In the genomic region with DNA sequence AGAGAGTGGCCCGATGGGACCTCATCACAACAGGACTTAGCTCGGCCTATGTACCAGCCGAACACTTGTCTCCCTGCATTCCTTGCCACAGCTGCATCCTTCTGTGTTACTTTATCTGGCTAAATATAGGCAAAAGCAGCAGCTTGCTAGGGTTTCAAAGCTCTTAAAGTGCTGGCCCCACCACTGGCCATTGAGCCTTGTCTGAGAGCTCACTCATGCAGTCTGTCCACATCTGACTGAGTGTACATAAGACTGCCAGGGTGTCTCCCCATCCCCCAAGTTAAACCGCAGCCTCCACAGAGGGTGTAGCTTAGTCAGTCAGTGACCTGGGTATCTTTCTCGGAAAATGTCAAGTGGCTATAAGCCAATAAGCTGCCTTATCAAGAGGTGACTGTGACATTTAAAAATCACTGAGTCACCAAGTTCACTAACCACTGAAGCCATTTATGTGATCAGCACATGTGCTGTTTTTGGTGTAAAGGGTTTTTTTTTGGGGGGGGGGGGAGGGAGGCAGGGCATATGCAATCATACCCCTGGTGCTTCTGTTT, we compare ENCODE assay signal across 10 mouse cellular contexts. TPM values are rescaled to one million over a fixed set of nuclear protein-coding genes. Genes with fewer than 3 reads are reported as not detected.
DNase-seq lines count a peak whose midpoint lies in the region; ATAC-seq and TF ChIP-seq lines count a peak whose summit lies in the region.
"Had no signal": no experiment of that assay in that cellular context is flagged by ENCODE, and none has a peak within 500 bp of the region (broad histone marks: within the 10 kb centered on the region; RNA-seq: fewer than 3 reads in every experiment).

No protein-coding gene starts in this region.

- no peaks in the 10 kb centered on the region for H3K9me3 ChIP-seq in forebrain, embryonic 13.5 days (replicated peaks)

- WGBS in liver, adult 2 months, result 38% methylated on average over 5 of the region's 5 CpGs
- 86% methylated on average over 5 of the region's 5 CpGs for WGBS in forebrain, embryonic 13.5 days

- TF ChIP-seq CTCF in liver, adult 2 months (IDR thresholded peaks at IDR 0.05; ENCODE audit: low read depth, low read length), result no peak

- H3K27ac ChIP-seq in liver, adult 2 months (replicated peaks; ENCODE audit: insufficient read depth, low read depth, low read length), result no peak overlapping the region
- no peak overlapping the region for H3K27ac ChIP-seq in forebrain, embryonic 13.5 days

- intact Hi-C loops in left cerebral cortex, postnatal 4 days (cut with DNase I), result no loop called here

- TF ChIP-seq POLR2A in liver, adult 2 months (IDR thresholded peaks at IDR 0.05; ENCODE audit: extremely low read depth, insufficient read depth, low read length), result no peak

- peak; percentile 3 for DNase-seq in embryo, embryonic 10.5 days (ENCODE audit: low spot score)
- DNase-seq in embryo, embryonic 11 days, result no peak
- peak; percentile 62 for DNase-seq in 3T3-L1 (ENCODE audit: low read depth, low spot score)
- DNase-seq in c-Kit-positive CD71-negative TER-119-negative erythroid progenitor cells, embryonic 14.5 days (ENCODE audit: low read depth), result peak; percentile 9
- DNase-seq in liver, adult 2 months (ENCODE audit: extremely low read depth, low read depth, low spot score), result peak; percentile 66
- no peak for DNase-seq in left cerebral cortex, adult 11 months (ENCODE audit: low spot score)
- no peak for DNase-seq in left cerebral cortex, postnatal 4 days
- DNase-seq: cerebellum, postnatal 14 days; right cerebral cortex, postnatal 4 days had no signal

- H3K9ac ChIP-seq in liver, adult 2 months (ENCODE audit: low read depth, low read length), result no peak overlapping the region
- H3K9ac ChIP-seq in forebrain, embryonic 13.5 days, result no peak overlapping the region

- H3K4me2 ChIP-seq in forebrain, embryonic 13.5 days, result no peak overlapping the region

- H3K36me3 ChIP-seq in liver, adult 2 months (ENCODE audit: control insufficient read depth, insufficient read depth, low read length), result peaks cover 3% of the 10 kb centered on the region; the same call in 1 of the 2 replicates
- H3K36me3 ChIP-seq in forebrain, embryonic 13.5 days (ENCODE audit: poor library complexity, severe bottlenecking), result no peaks in the 10 kb centered on the region

- peaks cover 6% of the 10 kb centered on the region; the same call in 1 of the 2 replicates for H3K4me1 ChIP-seq in liver, adult 2 months (ENCODE audit: control insufficient read depth, insufficient read depth, low read length)
- H3K4me1 ChIP-seq in forebrain, embryonic 13.5 days, result no peaks in the 10 kb centered on the region

- no peaks in the 10 kb centered on the region for H3K27me3 ChIP-seq in liver, adult 2 months (ENCODE audit: control insufficient read depth, insufficient read depth, low read length)
- no peaks in the 10 kb centered on the region for H3K27me3 ChIP-seq in forebrain, embryonic 13.5 days

- ATAC-seq in forebrain, embryonic 13.5 days, result no peak

- no peaks in the 10 kb centered on the region for H3K79me2 ChIP-seq in liver, adult 2 months (ENCODE audit: control insufficient read depth, insufficient read depth, low read length)

- H3K4me3 ChIP-seq in liver, adult 2 months (ENCODE audit: insufficient read depth, low read depth, low read length), result no peak overlapping the region
- H3K4me3 ChIP-seq in forebrain, embryonic 13.5 days, result no peak overlapping the region

RNA-seq across cellular contexts. Expression of gene Neb, which starts 59.2 kb away (rescaled TPM):
- 18.7 and 22.7 TPM in 2 replicates for total RNA-seq in liver, adult 2 months (2014; rRNA removed)
- 2.8 and 5.6 TPM in 2 replicates for polyA plus RNA-seq in liver, adult 2 months (2012; rRNA removed)
- polyA plus RNA-seq in forebrain, embryonic 13.5 days (2015; fragmentation: Nextera tagmentation; extraction: Ambion mirVana), result 3.6 and 4.7 TPM in 2 replicates
- 1 to 10 TPM; 3.8 to 4.8 TPM for total RNA-seq in left cerebral cortex, postnatal 4 days (2021)

Comparison
In these comparisons a context has a peak if more than half of its experiments do, and no peak if none do; other contexts are left out.
1. DNase-seq: peak in embryo, embryonic 10.5 days (single experiment), 3T3-L1 (single experiment), c-Kit-positive CD71-negative TER-119-negative erythroid progenitor cells, embryonic 14.5 days (single experiment) and liver, adult 2 months (single experiment); none in embryo, embryonic 11 days (single experiment), left cerebral cortex, adult 11 months (single experiment) and left cerebral cortex, postnatal 4 days (single experiment).